Mouse (Mus musculus) liver, embryonic 13.5 days (tissue): ENCODE data around the gene Ccdc158. TPM values are rescaled to one million over a fixed set of nuclear protein-coding genes. Genes with fewer than 3 reads are reported as not detected.

Experiments used
- ATAC-seq: fragments of 200-750 bp; cut with Nextera tagmentation; 2 replicates; pipeline ENCODE4 v1.8.0; 2017; ENCODE audit warnings: low read depth, mild to moderate bottlenecking, moderate number of reproducible peaks, moderate library complexity
- DNase-seq: peaks from one replicate; pipeline ENCODE4 v3.0.0; 2022
- H3K27ac ChIP-seq: fragments of 300-500 bp; sonication (generic); 2 replicates; pipeline ENCODE4 v1.5.1; 2015; ENCODE audit warnings: moderate library complexity, mild to moderate bottlenecking, inconsistent platforms
- H3K27me3 ChIP-seq: fragments of 300-500 bp; sonication (generic); 2 replicates; pipeline ENCODE4 v1.6.1; 2015; ENCODE audit warnings: mild to moderate bottlenecking, inconsistent platforms
- H3K36me3 ChIP-seq: fragments of 300-500 bp; sonication (generic); 2 replicates; pipeline ENCODE4 v1.6.1; 2015; ENCODE audit warnings: mild to moderate bottlenecking, inconsistent platforms
- H3K4me1 ChIP-seq: fragments of 300-500 bp; sonication (generic); replicated peaks from 2 replicates; pipeline ENCODE4 v1.6.1; 2015; ENCODE audit warnings: inconsistent platforms
- H3K4me2 ChIP-seq: fragments of 300-500 bp; sonication (generic); 2 replicates; pipeline ENCODE4 v1.6.1; 2015; ENCODE audit warnings: inconsistent platforms, mild to moderate bottlenecking, moderate library complexity
- H3K4me3 ChIP-seq: fragments of 300-500 bp; sonication (generic); replicated peaks from 2 replicates; pipeline ENCODE4 v1.5.1; 2015; ENCODE audit warnings: mild to moderate bottlenecking, inconsistent platforms
- H3K9ac ChIP-seq: fragments of 300-500 bp; sonication (generic); 2 replicates; pipeline ENCODE4 v1.6.1; 2015; ENCODE audit warnings: mild to moderate bottlenecking, inconsistent platforms
- H3K9me3 ChIP-seq: fragments of 300-500 bp; sonication (generic); replicated peaks from 2 replicates; pipeline ENCODE4 v1.6.1; 2016; ENCODE audit warnings: inconsistent platforms
- WGBS: fragments of 180-500 bp; shearing (Covaris S2); methylation state at CpG from one replicate; pipeline ENCODE4 v1.1.7; 2015; ENCODE audit not compliant: insufficient replicate concordance; 5-methylcytosine and 5-hydroxymethylcytosine counted together
- polyA plus RNA-seq: library from polyadenylated mRNA; unstranded; fragments of >200 nt; fragmentation: Nextera tagmentation; extraction: Ambion mirVana; gene quantifications from 2 replicates; pipeline ENCODE4 v1.2.1, GENCODE M21; 2015

The Ccdc158 gene
- polyA plus RNA-seq, result 0.06 and 0.13 TPM in 2 replicates

- WGBS, result 15% methylated on average over 48 of the region's 55 CpGs
- no peaks in the 10 kb centered on the region for H3K9me3 ChIP-seq
- peak within 1 kb of the TSS; percentile 46 for H3K4me3 ChIP-seq
- no peak within 1 kb of the TSS for H3K9ac ChIP-seq
- no peaks in the 10 kb centered on the region for H3K36me3 ChIP-seq
- ATAC-seq, result peak; percentile 87
- peaks cover 8% of the 10 kb centered on the region; the same call in 1 of the 2 replicates for H3K27me3 ChIP-seq
- H3K27ac ChIP-seq, result no peak within 1 kb of the TSS
- peak within 1 kb of the TSS; percentile 64 for H3K4me2 ChIP-seq
- DNase-seq, result peak; percentile 73
- peaks cover 13% of the 10 kb centered on the region for H3K4me1 ChIP-seq
Measured at GRCm38 (mm10) chr5:92674859-92675573, at the start of gene Ccdc158. TSS of gene Ccdc158 (minus strand) at chr5:92675271.

DNA sequence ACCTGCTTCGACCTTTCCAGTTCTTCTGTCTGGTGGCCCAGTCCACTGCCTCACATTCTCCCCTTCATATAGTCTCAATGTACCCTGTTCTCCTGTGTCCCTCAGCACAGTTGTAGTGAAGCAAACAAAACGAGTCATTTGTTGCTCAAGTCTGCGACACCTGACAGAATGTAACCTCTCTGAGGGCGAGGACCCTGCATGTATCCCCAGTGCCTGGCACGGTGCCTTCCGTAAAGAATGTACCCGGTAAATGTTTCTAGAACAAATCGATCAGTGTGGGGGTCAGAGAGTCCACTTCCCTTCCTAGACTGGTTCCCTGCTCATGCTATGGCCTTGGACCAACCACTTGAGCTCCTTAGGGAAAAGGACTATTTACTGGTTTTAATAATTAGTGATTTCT, 46.5 kb upstream of the Ccdc158 start:
- no peak for ATAC-seq
- WGBS, result 68% methylated on average over 8 of the region's 8 CpGs

GRCm38 (mm10) chr5:92718856-92719255, 43.8 kb upstream of the Ccdc158 start:
- no peak overlapping the region for H3K4me2 ChIP-seq
- no peak for ATAC-seq
- no peaks in the 10 kb centered on the region for H3K36me3 ChIP-seq
- no peaks in the 10 kb centered on the region for H3K4me1 ChIP-seq
- H3K9ac ChIP-seq, result no peak overlapping the region
- H3K4me3 ChIP-seq, result no peak overlapping the region
- H3K27ac ChIP-seq, result no peak overlapping the region
- WGBS, result 70% methylated on average over 3 of the region's 3 CpGs
- no peaks in the 10 kb centered on the region for H3K27me3 ChIP-seq
- DNase-seq, result no peak
- no peaks in the 10 kb centered on the region for H3K9me3 ChIP-seq

More for the DNA sequence above, 46.5 kb upstream of the Ccdc158 start:
- H3K4me3 ChIP-seq, result no peak overlapping the region
- H3K27ac ChIP-seq, result no peak overlapping the region
- no peaks in the 10 kb centered on the region for H3K36me3 ChIP-seq
- H3K4me1 ChIP-seq, result no peaks in the 10 kb centered on the region
- H3K27me3 ChIP-seq, result no peaks in the 10 kb centered on the region
- H3K4me2 ChIP-seq, result no peak overlapping the region
- no peaks in the 10 kb centered on the region for H3K9me3 ChIP-seq
- DNase-seq, result no peak
- H3K9ac ChIP-seq, result no peak overlapping the region

- ATAC-seq (no peak), DNase-seq (no peak)
- Histone ChIP-seq H3K27me3 (no peaks in the 10 kb centered on the region), H3K9me3 (no peaks in the 10 kb centered on the region), H3K36me3 (no peaks in the 10 kb centered on the region), H3K27ac (no peak overlapping the region), H3K4me3 (no peak overlapping the region), H3K9ac (no peak overlapping the region), H3K4me1 (no peaks in the 10 kb centered on the region), H3K4me2 (no peak overlapping the region)
- 46% methylated on average over 3 of the region's 3 CpGs for WGBS
Measured at GRCm38 (mm10) chr5:92717666-92718360, 42.7 kb upstream of the Ccdc158 start.

DNA sequence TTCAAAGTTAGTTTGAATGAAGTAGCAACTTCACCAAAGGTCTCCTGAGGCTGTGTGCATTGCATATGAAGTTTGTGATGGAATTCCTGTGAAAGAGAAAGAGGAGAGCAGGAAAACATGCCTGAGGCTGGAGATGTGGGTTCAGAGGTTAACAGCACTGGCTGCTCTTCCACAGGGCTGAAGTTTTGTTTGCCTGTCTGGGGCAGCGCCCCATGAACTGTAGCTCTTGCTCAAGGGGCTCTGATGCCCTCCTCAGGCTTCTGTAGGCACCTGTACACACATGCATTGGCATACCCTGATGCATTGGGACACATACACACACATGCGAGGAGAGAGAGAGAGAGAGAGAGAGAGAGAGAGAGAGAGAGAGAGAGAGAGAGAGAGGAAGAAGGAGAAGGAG, 40.8 kb upstream of the Ccdc158 start:
- DNase-seq, result no peak
- Histone ChIP-seq H3K9me3 (no peaks in the 10 kb centered on the region), H3K27ac (no peak overlapping the region), H3K4me2 (no peak overlapping the region), H3K9ac (no peak overlapping the region), H3K4me3 (no peak overlapping the region), H3K4me1 (no peaks in the 10 kb centered on the region), H3K27me3 (no peaks in the 10 kb centered on the region), H3K36me3 (no peaks in the 10 kb centered on the region)
- 49% methylated on average over 2 of the region's 2 CpGs for WGBS
- no peak for ATAC-seq

DNA sequence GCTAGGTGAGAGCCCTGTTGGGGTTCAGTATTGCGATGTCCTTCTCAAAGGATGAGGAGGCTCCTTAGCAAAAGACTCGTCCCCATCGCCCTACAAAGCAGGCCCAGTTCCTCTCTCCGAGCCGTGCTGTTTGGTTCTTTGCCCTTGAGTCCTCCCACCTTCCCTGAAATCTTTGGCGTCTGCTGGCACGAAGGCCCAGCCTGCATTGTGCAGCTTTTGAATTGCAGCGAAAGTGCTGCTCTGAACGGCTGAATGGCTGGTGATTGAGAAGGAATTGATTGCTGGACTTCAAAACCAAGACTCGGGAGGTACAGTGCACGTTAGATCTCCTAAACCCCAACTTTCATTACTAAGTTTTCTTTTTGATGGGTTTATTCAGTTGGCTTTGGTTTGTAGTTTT, 40.2 kb upstream of the Ccdc158 start:
- H3K27ac ChIP-seq, result no peak overlapping the region
- 64% methylated on average over 11 of the region's 11 CpGs for WGBS

DNA sequence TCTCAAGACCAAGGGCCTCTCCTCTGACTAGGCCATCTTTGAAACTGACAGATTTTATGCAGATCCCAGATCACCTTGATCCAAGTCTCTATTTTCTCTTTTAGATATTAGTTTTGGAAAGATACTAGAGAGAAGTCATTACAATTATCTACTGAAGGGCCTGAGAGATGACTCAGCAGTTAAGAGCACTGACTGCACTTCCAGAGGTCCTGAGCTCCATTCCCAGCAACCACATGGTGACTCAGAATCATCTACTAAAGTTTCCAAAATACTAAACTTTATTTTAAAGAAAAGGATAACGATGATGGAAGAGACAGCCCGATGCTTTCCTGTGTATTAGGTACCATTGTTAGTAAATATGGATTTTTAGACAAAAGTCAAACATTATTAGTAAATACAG, 39.8 kb upstream of the Ccdc158 start:
- no peak overlapping the region for H3K4me2 ChIP-seq
- H3K4me3 ChIP-seq, result no peak overlapping the region
- H3K27ac ChIP-seq, result no peak overlapping the region
- no peak for ATAC-seq
- no peaks in the 10 kb centered on the region for H3K27me3 ChIP-seq
- no peak for DNase-seq
- H3K9ac ChIP-seq, result no peak overlapping the region
- H3K9me3 ChIP-seq, result no peaks in the 10 kb centered on the region
- no peaks in the 10 kb centered on the region for H3K36me3 ChIP-seq
- no peaks in the 10 kb centered on the region for H3K4me1 ChIP-seq
- WGBS, result 57% methylated on average over 2 of the region's 2 CpGs

More for the DNA sequence above, 40.2 kb upstream of the Ccdc158 start:
- no peak for DNase-seq
- Histone ChIP-seq H3K9me3 (no peaks in the 10 kb centered on the region), H3K4me3 (no peak overlapping the region), H3K36me3 (no peaks in the 10 kb centered on the region), H3K4me1 (no peaks in the 10 kb centered on the region), H3K27me3 (no peaks in the 10 kb centered on the region), H3K4me2 (no peak overlapping the region), H3K9ac (no peak overlapping the region)
- no peak for ATAC-seq

DNA sequence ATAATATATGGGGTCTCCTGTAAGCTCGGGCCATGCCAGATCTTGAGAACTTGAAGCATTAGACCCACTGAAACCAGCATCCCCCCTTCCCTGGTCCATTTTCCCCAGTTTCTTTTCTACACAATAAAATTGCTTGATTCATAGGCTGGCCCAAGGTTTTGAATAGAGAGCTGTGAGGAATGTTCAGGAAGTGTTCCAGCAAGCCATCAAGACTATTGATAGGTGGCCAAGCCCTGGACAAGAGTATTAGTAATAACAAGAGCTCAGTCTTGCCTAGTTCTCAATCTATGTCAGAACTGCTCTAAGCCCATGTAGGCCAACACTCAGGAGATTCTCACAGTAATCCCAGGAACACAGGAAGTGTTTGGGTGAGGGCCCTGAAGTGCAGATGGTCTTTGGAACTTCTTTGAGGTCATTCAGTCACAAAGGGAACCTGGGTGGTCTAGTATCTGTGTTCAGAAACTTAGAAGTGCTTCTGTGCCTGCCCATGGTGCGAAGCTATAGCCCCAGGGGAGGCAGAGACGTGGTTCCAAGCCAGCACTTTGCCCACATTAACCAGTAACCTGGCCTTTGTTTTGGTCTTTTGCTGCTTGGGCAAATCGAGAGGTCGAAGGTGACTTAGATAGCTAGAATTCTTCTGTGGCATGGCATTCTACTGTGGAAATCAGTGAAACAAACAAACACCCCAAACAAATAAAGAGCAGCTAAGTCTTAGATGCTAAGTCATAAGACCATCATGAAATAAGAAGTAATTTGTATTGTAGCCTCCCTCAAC, 37.7 kb upstream of the Ccdc158 start:
- ATAC-seq (no peak), DNase-seq (no peak)
- Histone ChIP-seq H3K4me3 (no peak overlapping the region), H3K4me2 (no peak overlapping the region), H3K4me1 (no peaks in the 10 kb centered on the region), H3K27ac (no peak overlapping the region), H3K9ac (no peak overlapping the region), H3K27me3 (no peaks in the 10 kb centered on the region), H3K9me3 (no peaks in the 10 kb centered on the region), H3K36me3 (no peaks in the 10 kb centered on the region)
- 59% methylated on average over 5 of the region's 5 CpGs for WGBS

DNA sequence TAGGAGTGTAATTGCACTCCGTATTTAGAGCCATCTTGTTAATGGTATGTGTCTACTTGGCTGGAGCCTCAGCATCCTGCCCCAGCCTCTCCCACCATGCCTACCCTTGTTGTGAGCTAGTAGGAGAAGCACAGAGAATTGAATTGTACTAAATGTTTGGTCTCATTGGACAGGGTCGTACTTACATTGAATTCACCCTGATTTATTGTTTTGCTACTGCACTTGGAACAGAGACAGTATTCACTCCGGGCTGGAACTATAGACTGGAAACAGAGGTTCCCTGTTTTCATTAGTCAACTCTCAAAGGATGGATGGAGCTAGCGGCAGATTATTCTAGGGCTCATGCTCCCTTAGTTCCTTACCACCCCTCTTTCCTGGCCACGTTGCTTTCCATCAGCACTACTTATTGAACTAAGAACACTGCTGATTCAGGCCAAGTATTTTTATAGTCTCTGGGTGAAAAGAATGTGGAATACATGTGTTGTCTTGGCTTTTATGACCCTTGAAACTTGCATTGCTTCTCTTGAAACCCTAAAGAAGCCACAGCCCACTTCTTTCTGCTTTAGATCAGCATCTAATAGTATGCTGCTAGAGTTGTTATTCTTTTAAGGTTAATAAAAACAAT, 36.7 kb upstream of the Ccdc158 start:
- DNase-seq (no peak), ATAC-seq (no peak)
- H3K4me2 ChIP-seq, result no peak overlapping the region
- H3K4me3 ChIP-seq, result no peak overlapping the region
- H3K4me1 ChIP-seq, result no peaks in the 10 kb centered on the region
- no peak overlapping the region for H3K9ac ChIP-seq
- WGBS, result 63% methylated on average over 5 of the region's 5 CpGs
- no peak overlapping the region for H3K27ac ChIP-seq
- H3K27me3 ChIP-seq, result no peaks in the 10 kb centered on the region
- no peaks in the 10 kb centered on the region for H3K36me3 ChIP-seq
- no peaks in the 10 kb centered on the region for H3K9me3 ChIP-seq

DNA sequence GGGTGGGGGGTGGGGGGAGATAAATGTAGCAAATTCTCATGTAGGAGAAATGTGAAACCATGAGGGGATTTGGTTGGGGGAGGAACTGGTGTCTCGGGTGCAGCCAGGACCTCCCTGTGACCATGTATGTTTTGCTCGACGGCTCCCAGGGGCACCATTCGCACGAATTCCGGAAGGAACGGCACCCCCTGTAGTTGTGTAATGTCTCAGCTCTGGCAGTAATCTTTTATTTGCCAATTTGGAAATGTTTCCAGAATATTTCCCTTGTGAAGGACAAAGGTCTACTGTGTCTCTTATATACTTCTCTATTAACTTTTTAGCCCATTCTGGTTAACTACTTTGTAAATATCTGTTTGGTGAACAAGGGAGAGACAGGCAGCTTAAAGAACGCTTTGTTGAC, 35.7 kb upstream of the Ccdc158 start:
- 67% methylated on average over 8 of the region's 8 CpGs for WGBS
- no peak for ATAC-seq
- H3K4me3 ChIP-seq, result no peak overlapping the region
- H3K36me3 ChIP-seq, result no peaks in the 10 kb centered on the region
- no peak overlapping the region for H3K27ac ChIP-seq
- H3K27me3 ChIP-seq, result no peaks in the 10 kb centered on the region
- no peaks in the 10 kb centered on the region for H3K9me3 ChIP-seq
- no peak for DNase-seq
- no peak overlapping the region for H3K9ac ChIP-seq
- H3K4me2 ChIP-seq, result no peak overlapping the region
- H3K4me1 ChIP-seq, result no peaks in the 10 kb centered on the region

GRCm38 (mm10) chr5:92707921-92708491, 32.9 kb upstream of the Ccdc158 start:
- no peaks in the 10 kb centered on the region for H3K36me3 ChIP-seq
- DNase-seq (no peak), ATAC-seq (no peak)
- H3K4me3 ChIP-seq, result no peak overlapping the region
- H3K27me3 ChIP-seq, result no peaks in the 10 kb centered on the region
- no peak overlapping the region for H3K4me2 ChIP-seq
- H3K4me1 ChIP-seq, result no peaks in the 10 kb centered on the region
- no peak overlapping the region for H3K27ac ChIP-seq
- H3K9ac ChIP-seq, result no peak overlapping the region
- no peaks in the 10 kb centered on the region for H3K9me3 ChIP-seq
- WGBS, result 39% methylated on average over 7 of the region's 7 CpGs
